Mouse (Mus musculus) ES-Bruce4 (cell line): ENCODE measurements around the gene Unc45b.

ENCODE experiments used
- CTCF ChIP-seq: IDR thresholded peaks from one replicate; pipeline ENCODE4 v1.8.1; 2011; ENCODE audit warnings: low read depth, low read length
- EP300 ChIP-seq: IDR thresholded peaks from 2 replicates; pipeline ENCODE4 v1.6.1; 2011; ENCODE audit warnings: low read depth, low read length; ENCODE audit not compliant: insufficient read depth
- POLR2A ChIP-seq: IDR thresholded peaks from one replicate; pipeline ENCODE4 v1.8.1; 2011; ENCODE audit warnings: low read length; ENCODE audit not compliant: insufficient read depth

- no peak for TF ChIP-seq CTCF
- no peak for TF ChIP-seq EP300
- no peak for TF ChIP-seq POLR2A
These were observed 40.7 kb upstream of the Unc45b start for GRCm38 (mm10) chr11:82869506-82870172.
